Mouse (Mus musculus) cerebellum, adult 9-10 months (tissue): ENCODE data around the gene Chrm5.

Experiments used
- DNase-seq: peaks from one replicate; pipeline ENCODE4 v3.0.0; 2022

The Chrm5 gene

DNA sequence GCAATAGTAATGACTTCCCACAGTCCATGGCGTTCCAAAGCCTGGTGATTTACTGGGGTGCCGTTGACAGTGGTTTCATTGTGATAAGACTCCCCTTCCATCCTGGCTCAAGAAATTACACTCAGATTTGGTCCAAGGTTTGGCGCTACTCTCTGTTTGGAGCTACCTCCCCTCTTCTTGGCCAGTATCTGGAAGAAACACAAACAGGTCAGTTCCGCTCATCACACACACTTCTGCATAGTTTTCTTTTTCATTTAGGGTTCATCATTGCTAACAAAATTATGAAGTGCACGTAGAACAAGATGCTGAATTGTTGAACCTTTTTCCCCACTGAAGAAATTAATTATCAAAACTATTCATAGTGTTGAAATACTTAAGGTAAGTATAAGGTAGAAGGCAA is at the start of gene Chrm5:
Gene Chrm5, minus strand, starts transcription at position 101 of the 400 bp plus-strand sequence.
- DNase-seq, result no peak

DNA sequence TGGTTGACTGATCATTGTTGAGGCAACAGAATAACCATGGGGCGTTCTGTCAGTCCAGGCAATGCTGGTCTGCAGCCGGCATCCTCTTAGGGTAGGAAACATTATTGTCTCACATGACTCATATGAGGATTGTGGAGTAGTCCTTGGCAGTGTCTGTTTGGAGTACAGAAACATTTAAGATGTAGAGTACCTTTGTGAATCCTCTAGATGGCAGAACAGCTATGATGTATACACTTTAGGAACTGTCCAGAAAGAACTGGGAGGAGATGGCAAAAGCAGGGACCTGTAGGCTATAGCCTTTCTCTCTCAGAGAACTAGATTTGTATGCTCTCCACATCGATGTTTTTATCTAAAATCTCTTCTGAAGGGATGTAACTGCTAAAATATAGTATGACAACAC is 46.4 kb upstream of the Chrm5 start:
- DNase-seq, result no peak

- DNase-seq, result no peak
Observed at GRCm38 (mm10) chr2:112520526-112521482, 40.2 kb upstream of the Chrm5 start.

DNA sequence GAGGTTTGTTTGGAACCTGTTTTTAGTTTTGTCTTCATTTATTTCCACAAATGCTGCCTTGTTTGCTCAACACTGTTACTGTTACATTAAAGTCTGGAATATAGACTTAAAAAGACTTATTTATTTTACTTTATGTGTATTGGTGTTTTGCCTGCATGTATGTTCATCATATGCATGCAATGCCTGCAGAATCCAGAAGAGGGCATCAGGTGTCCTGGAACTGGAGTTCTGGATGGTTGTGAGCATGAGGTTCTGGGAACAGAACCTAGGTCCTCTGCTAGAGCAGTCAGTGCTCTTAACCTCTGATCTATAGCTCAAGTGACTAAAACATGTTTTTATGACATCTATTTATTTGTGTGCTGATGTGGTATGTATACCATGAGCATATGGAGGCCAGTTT is 38.0 kb upstream of the Chrm5 start:
- DNase-seq, result no peak

GRCm38 (mm10) chr2:112517218-112517617 is 36.6 kb upstream of the Chrm5 start:
- DNase-seq, result no peak

DNA sequence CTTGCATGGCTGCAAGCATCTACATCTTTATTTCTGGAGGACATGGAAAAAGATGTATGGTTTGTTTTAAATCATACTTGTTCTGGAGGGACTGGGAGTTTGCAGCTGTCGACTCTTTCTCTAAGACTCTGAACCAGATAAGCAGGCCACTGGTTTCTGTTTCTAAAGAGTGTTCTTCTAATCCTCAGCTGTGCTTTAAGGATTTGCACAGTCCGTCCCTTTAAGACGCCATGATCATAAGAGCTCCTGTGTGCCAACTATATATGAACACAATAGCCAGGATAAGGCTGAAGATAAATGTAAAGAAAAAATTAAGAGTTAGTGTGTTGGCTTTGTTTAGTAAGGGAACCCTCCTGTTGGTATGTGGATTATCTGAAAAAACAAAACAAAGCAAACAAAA is 36.2 kb upstream of the Chrm5 start:
- no peak for DNase-seq

- DNase-seq, result no peak
Observed at GRCm38 (mm10) chr2:112513036-112513435, 32.5 kb upstream of the Chrm5 start.

DNA sequence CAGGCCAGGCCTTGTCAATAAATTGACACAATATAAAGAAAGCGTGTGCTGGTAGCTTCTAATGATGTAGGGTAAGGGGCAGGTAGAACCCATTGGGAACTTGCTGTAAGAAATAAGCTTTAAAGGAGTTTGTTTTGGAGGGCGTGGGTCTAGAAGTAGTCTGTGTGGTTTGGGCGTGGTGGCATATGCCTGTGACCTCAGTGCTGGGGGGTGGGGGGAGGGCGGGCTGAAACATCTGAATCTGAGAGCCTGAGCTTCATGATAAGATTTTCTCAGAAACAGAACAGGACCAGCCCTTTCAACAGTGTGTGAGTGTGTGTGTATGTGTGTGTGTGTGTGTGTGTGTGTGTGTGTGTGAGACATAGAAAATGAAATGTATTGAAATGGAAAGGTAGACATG is 29.6 kb upstream of the Chrm5 start:
- no peak for DNase-seq

DNA sequence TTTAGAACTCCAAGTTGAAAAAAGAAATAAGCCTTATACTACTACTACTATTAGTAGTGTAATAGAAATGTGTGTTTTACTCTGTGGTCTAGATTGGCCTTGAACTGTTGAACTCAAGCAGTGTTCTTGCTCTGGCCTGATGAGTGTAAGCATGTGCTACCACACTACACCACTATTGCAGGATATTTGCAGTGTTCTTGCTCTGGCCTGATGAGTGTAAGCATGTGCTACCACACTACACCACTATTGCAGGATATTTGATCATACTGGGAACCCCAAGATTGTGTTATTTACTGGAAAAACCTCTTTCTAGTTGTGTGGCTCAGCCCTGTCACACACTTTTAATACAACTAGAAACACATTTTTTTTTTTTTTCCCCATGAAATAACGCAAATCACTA is 26.9 kb upstream of the Chrm5 start:
- DNase-seq, result no peak

- DNase-seq, result no peak
Observed at GRCm38 (mm10) chr2:112506841-112507435, 26.4 kb upstream of the Chrm5 start.

- no peak for DNase-seq
Observed at GRCm38 (mm10) chr2:112503978-112504377, 23.4 kb upstream of the Chrm5 start.

DNA sequence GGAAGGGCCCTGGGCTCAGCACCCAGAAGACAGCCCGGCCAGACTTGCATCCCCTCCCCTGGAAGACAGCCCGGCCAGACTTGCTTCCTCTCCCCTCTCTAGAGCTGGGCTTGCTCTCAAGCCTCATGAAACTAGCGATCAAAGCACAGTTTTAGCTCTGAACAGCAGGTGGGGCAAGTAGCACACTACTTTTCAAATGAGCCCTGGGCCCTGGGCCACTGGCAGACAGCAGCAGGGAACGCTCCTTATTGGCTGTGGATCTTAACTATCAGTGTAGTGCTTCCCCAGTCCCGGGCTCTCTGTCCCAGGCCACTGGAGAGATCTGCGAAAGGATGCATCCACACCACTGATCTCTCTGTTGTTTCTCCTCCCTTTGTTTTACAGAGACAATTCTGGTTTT is 20.6 kb upstream of the Chrm5 start:
- DNase-seq, result peak; percentile 60

DNA sequence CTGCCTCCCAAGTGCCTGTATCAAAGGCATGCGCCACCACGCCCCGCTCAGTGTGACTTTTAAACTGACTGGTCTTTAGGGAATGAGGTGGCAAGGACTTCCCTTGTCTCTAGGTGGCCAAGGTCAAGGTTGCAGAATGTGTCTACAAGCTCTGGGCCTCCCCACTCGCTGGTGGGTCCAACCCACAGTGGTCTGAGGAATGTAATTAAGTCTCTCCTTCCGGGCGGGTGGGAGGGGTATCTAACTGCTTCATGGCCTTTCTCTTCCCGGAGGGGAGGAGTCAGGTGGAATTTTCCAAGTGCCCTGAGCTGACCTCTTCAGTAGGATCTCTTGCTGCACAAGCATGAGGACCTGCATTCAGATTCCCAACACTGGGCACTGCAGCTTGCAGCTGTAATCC is 17.3 kb upstream of the Chrm5 start:
- no peak for DNase-seq

DNA sequence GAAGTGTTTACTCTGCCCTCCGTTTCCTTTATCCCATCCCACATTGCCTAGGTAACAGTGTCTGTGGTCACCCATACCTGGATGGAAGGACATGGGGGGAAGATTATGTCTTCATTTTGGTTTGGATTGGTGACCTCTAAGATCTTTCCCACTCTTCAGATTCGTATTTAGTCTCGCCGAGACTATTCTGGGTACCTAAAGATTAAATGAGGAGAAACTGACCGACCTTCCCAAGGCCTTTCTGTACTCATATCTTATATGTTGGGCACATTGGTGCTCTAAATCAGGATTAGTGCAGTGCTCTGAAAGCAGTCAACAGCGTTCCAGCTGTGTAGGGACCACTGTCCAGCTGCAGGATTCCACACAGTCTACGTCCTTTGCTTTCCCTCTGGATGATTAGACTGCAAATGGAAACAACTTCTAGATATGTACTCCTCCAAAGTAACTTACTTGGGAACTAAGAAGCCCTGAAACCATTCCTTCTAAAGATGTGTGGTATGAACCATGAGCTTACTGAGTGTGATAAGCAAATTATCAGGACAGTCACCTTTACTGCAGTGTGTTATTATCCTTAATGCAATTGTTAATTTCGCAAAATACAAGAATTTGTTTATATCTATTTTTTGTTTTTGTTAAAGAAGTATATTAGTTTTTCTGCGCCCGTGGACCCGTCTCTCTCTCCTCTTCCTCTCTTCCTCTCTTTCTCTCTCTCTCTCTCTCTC is 13.1 kb upstream of the Chrm5 start:
- DNase-seq, result no peak

- peak; percentile 84 for DNase-seq
Observed at GRCm38 (mm10) chr2:112492856-112493538, 12.4 kb upstream of the Chrm5 start, which contains the start of gene Aven. TSS of gene Aven (plus strand) at chr2:112492964.

DNA sequence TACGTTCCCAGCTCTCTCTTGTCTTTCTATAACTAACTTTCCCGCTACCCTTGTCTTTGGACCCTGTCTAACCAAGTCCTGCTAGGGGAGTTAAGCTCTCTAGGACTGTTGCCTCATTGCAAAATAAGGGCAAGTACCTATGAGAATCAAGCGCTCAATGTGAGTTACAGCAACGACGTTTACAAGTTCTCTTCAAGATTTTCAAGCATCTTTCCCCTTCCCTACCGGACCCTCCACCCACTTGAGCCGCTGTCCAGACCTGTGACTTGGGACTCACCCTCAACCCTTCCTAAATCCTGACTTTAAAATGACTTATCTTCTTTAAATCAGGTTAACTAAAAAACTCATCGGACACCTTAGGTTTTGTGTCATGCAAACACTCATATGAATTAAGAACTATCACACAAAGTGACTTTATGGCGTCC is 11.9 kb upstream of the Chrm5 start:
- DNase-seq, result no peak

DNA sequence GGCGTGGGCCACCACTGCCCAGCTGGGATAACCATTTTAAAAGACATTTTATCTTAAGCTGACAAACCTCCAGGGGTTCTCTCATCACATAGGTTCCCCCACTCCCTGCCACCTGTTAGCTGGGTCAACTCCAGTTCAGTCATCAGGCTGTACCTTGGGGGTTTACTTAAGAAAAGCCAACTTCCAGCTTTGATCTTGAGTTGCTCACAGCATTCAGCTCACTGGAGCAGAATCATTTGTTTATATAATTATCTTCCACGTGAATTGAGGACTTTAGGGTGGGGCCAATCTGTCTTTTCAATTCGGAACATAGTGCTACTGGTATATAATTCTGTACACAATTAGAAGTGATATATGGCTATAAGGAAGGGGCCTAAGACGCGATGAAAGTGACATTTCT is 11.1 kb upstream of the Chrm5 start:
- DNase-seq, result peak; percentile 32

- peak; percentile 13 for DNase-seq
Observed at GRCm38 (mm10) chr2:112490483-112491196, 10.1 kb upstream of the Chrm5 start.

DNA sequence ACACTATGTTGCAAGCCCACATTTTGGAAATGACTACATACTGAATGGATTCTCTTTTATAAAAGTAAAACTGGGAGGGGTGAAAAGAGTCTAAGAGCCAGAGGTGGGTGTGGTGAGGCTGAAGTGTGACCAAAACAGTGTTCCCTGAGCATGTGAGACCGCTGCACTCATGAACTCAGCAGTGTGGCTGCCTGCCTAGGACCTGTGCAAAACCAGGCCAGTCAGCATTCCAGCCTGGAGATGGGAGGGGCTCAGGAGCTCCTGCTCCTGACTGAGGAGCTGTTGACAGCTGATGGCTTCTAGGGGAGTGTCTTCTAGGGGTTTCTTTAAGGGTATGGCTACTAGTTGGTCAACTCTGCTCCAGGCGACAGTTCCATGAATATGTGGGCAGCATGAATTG is 4.3 kb upstream of the Chrm5 start:
- DNase-seq, result no peak

DNA sequence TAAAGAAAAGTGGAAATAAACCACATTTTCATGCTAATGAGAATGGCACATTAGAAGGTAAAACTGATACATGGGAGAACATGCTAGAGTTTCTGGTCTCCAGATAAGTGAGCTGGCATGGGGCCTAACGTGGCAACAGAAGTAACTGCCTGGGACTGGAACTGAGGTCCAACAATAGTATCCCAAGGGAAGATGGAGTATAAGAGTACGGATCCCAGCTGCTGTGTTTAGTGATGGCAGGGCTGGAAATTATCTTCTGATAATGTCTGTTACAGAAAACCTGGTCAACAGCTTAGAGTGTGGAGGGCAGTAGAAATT is 2.7 kb upstream of the Chrm5 start:
- DNase-seq, result no peak

- no peak for DNase-seq
Observed at GRCm38 (mm10) chr2:112482533-112483333, 2.2 kb upstream of the Chrm5 start.

DNA sequence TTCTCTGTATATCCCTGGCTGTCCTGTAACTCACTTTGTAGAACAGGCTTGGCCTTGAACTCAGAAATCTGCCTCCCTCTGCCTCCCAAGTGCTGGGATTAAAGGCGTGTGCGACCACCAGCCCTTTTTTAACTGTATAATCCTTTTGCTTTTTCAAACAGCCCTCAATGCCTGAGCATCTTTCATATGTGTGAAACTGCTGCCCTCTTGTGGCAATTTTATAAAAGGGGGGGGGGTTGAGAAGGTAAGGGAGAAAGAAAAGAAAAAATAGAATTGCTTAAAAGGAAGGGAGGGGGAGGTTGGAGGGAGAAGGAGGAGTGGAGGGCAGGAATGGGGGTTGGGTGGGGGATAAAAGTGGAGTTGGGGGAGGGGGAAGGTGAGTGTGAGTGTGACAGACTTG is 995 bp upstream of the Chrm5 start:
- DNase-seq, result peak; percentile 41
